Mouse (Mus musculus): ENCODE results near the gene Plekhm1. TPM values are rescaled to one million over a fixed set of nuclear protein-coding genes. Genes with fewer than 3 reads are reported as not detected.

Plekhm1 gene
- 13.9 and 14.4 TPM in 2 replicates for polyA plus RNA-seq (2012; rRNA removed)

DNA sequence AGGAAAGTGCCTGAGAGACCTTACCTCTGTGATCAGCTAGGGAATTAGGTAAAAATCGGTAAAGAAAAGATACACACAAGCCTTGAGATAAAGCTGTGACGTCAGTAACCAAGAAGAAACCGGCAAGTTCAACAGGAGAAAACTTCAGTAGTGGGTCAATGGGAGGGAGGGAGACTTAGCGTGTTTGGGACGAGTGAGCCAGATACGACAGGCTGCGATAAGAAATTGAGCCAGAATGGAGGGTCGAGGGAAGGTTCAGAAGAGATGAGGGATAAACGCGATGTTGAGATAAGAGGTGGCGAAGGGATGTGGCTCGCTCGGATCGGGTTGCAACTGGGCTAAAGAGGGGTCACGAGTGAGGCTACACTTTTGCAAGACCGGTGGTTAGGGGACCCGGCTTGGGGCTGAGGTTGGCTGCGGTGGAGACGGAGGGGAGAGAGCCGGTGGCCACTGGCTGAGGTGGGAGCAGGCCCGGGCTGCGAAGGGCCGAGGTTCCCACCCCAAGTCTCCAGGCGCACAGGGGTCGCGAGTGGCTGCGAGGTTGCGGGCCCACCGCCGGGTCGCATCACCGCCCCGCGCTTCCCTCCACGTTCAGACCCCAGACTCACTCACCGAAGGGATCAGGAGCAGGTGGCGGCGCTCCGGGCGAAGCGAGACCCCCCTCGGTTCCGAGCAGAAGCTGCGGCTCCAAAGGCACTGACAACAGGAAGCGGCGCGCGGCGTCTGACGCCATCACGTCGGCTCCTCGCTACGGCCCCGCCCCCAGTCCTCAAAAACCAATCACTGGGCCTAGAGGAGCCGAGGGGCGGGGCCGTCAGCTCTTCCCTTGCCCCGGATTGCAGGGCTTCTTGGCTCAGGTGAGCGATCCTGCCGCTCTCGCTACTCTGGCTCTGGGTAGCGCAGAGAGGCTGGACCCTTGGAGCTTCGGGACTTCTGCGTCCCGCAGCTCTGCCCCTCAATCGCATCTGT lies at the start of gene Plekhm1:
Gene Plekhm1, minus strand, starts transcription at position 707 of the 969 bp plus-strand sequence.

DNA sequence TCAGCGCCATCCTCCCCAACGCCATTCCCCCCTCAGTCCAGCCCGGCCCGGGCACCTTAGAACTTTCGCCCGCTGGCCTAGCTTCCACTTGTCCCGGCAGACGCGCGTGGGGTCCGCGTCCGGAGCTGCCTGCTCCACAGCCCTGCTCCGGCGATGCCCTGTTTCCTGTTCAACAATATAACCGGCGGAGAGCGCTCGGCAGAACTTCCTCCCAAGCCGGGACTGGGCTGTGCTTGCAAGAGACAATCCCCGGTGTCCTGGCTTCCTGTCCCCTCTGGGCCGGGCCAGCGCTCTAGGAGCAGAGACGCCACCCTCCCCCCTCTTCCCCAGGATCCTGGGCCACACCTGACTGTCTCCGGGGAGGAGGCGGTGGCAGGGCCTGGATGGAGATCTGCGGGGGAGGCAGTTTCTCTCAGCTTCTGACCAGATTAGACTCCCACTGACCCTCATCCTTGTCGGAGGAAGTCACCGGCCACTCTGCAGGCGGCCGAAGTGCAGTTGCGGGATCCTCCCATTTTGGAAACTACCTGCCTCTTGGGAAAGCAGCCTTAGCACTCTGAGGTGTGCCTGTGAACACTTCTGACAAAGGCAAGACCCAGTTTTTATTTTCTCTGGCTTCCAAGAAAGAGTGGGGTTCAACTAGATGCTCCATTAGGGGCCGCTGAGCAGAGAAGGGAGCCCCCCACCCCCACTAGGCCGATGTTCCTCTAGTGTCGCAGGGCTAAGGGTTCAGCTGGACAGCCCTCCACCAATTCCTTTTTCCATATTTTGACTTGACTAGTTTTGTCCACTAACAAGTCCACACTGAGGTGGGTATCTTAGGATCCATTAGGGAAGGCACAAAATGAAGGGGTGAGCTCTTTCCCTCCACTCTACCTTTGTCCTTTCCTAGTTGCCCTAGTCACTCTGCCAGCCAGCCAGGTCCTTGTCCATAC lies 49.0 kb downstream of the Plekhm1 start, which contains the start of gene Arhgap27:
Gene Arhgap27, minus strand, starts transcription at position 479 of the 935 bp plus-strand sequence.

Other genes with a start within 250 kb of the Plekhm1 start
- 14.6 and 18.3 TPM in 2 replicates for gene Fmnl1, start 241.6 kb downstream of the Plekhm1 start, polyA plus RNA-seq (2012; rRNA removed)
- gene 1700023F06Rik, start 204.1 kb downstream of the Plekhm1 start, polyA plus RNA-seq (2012; rRNA removed) = 1.2 and 1.7 TPM in 2 replicates
- gene Spata32, start 194.3 kb downstream of the Plekhm1 start, polyA plus RNA-seq (2012; rRNA removed) = 0.45 and 0.64 TPM in 2 replicates
- 6.1 and 7.1 TPM in 2 replicates for gene Map3k14, start 145.2 kb downstream of the Plekhm1 start, polyA plus RNA-seq (2012; rRNA removed)
- gene Arhgap27, start 49.0 kb downstream of the Plekhm1 start, polyA plus RNA-seq (2012; rRNA removed) = 6.7 and 7.9 TPM in 2 replicates
- gene Lrrc37a, start 91.9 kb upstream of the Plekhm1 start, polyA plus RNA-seq (2012; rRNA removed) = not detected in 2 replicates
- not detected in 2 replicates for gene Gm884, start 208.5 kb upstream of the Plekhm1 start, polyA plus RNA-seq (2012; rRNA removed)
- gene Lyzl6, start 226.2 kb upstream of the Plekhm1 start, polyA plus RNA-seq (2012; rRNA removed) = not detected in 2 replicates
- 1.2 and 1.9 TPM in 2 replicates for gene Rprml, start 236.9 kb upstream of the Plekhm1 start, polyA plus RNA-seq (2012; rRNA removed)

Data from central nervous system, embryonic 14 days (tissue).